Mouse (Mus musculus) right cerebral cortex, adult 2 months (tissue): Measurements from ENCODE around the gene Rhou.
A peak's percentile ranks its signal among the peaks of the same experiment; 100 is the strongest.
"Not testable (repeated sequence)": the region's sequence is repeated elsewhere in the genome, so short reads cannot be mapped to it uniquely, and the experiment has no call there.

Source experiments
- DNase-seq, 2 experiments: peaks; one replicate each; pipeline ENCODE4 v3.0.0; 2021 to 2022; ENCODE audit warnings: low spot score in 2 of 2

Rhou gene

GRCm38 (mm10) chr8:123653308-123653993 lies at the start of gene Rhou:
TSS of gene Rhou (plus strand) at chr8:123653929.
- peak; percentile 93 to 94 for DNase-seq

- not testable (repeated sequence) for DNase-seq
These were observed 41.1 kb upstream of the Rhou start for GRCm38 (mm10) chr8:123612652-123613051.

- not testable (repeated sequence) for DNase-seq
These were observed 30.2 kb upstream of the Rhou start for GRCm38 (mm10) chr8:123623523-123623922.

- no peak for DNase-seq
These were observed 29.5 kb upstream of the Rhou start for GRCm38 (mm10) chr8:123624274-123624673.

GRCm38 (mm10) chr8:123624702-123625101 lies 29.0 kb upstream of the Rhou start:
- DNase-seq, result peak in 1 of 2 experiments; percentile 17

- no peak for DNase-seq
These were observed 28.0 kb upstream of the Rhou start for GRCm38 (mm10) chr8:123625717-123626116.

- no peak for DNase-seq
These were observed 26.1 kb upstream of the Rhou start for GRCm38 (mm10) chr8:123627410-123628147.

- peak; percentile 65 to 71 for DNase-seq
These were observed 25.3 kb upstream of the Rhou start for GRCm38 (mm10) chr8:123628253-123628967.

GRCm38 (mm10) chr8:123628968-123629755 lies 24.6 kb upstream of the Rhou start:
- DNase-seq, result peak; percentile 81 to 86

GRCm38 (mm10) chr8:123630058-123630457 lies 23.7 kb upstream of the Rhou start:
- DNase-seq, result no peak

- DNase-seq, result no peak
These were observed 22.9 kb upstream of the Rhou start for GRCm38 (mm10) chr8:123630841-123631251.

GRCm38 (mm10) chr8:123631746-123632145 lies 22.0 kb upstream of the Rhou start:
- not testable (repeated sequence) for DNase-seq

GRCm38 (mm10) chr8:123632257-123632656 lies 21.5 kb upstream of the Rhou start:
- no peak for DNase-seq

GRCm38 (mm10) chr8:123633801-123634200 lies 19.9 kb upstream of the Rhou start:
- DNase-seq, result no peak

GRCm38 (mm10) chr8:123634395-123635131 lies 19.2 kb upstream of the Rhou start:
- DNase-seq, result peak in 1 of 2 experiments; percentile 35

GRCm38 (mm10) chr8:123635671-123636070 lies 18.1 kb upstream of the Rhou start:
- no peak for DNase-seq

- peak; percentile 75 to 78 for DNase-seq
These were observed 10.2 kb upstream of the Rhou start for GRCm38 (mm10) chr8:123643330-123644051.

- no peak for DNase-seq
These were observed 8.5 kb upstream of the Rhou start for GRCm38 (mm10) chr8:123645229-123645628.

- no peak for DNase-seq
These were observed 5.2 kb upstream of the Rhou start for GRCm38 (mm10) chr8:123648245-123649170.
